Mouse (Mus musculus): ENCODE measurements around the gene Prrt4.

The Prrt4 gene

GRCm38 (mm10) chr6:29147407-29148010 lies 31.9 kb downstream of the Prrt4 start:
- no peak for DNase-seq (ENCODE audit: low read depth)

GRCm38 (mm10) chr6:29146641-29147040 lies 32.7 kb downstream of the Prrt4 start:
- DNase-seq (ENCODE audit: low read depth) = no peak

- no peak for DNase-seq (ENCODE audit: low read depth)
These were observed 33.7 kb downstream of the Prrt4 start for GRCm38 (mm10) chr6:29145456-29146307.

- DNase-seq (ENCODE audit: low read depth) = no peak
These were observed 34.4 kb downstream of the Prrt4 start for GRCm38 (mm10) chr6:29144971-29145370.

- DNase-seq (ENCODE audit: low read depth) = peak; percentile 34
These were observed 35.8 kb downstream of the Prrt4 start for GRCm38 (mm10) chr6:29143608-29144007.

- DNase-seq (ENCODE audit: low read depth) = no peak
These were observed 41.9 kb downstream of the Prrt4 start for GRCm38 (mm10) chr6:29137441-29137840.

GRCm38 (mm10) chr6:29133100-29133499 lies 46.3 kb downstream of the Prrt4 start:
- no peak for DNase-seq (ENCODE audit: low read depth)

GRCm38 (mm10) chr6:29126878-29127426 lies 52.4 kb downstream of the Prrt4 start:
- no peak for DNase-seq (ENCODE audit: low read depth)

- DNase-seq (ENCODE audit: low read depth) = no peak
These were observed 59.4 kb downstream of the Prrt4 start for GRCm38 (mm10) chr6:29119990-29120389.
